Comparison of ENCODE assay signal across 8 mouse cellular contexts in the genomic region with DNA sequence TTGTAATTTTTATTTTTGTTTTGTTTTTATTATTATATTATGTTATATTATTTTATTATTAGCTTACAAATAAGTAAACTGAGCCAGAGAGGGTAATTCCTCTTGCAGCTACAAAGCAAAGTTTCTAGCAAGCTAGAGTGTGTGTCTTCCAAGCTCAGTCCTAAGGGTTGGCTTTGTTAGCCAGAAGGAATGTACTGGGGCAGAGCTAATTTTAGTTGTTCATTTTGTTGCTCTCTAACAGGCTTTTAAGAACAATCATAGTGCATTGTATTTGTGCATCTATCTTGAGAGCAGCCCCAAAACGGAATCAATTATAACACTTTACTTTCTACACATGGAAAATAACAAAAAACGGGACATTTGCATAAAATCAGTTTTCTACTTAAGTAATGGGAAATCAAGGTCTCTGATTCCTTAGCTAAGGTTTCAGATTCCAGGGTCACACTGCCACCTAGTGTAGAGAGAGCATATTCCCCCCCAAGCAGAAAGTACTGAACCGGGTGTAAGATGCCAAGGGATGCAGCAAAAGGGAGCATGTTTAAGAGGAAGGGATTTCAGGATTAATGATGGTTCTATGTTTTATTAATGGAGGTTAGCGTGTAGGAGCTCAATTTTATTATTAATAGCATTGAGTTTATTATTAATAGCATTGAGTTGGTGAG. TPM values are rescaled to one million over a fixed set of nuclear protein-coding genes. Genes with fewer than 3 reads are reported as not detected.
DNase-seq lines count a peak whose midpoint lies in the region; ATAC-seq lines count a peak whose summit lies in the region.

No protein-coding gene starts in this region.

- no peak overlapping the region for H3K27ac ChIP-seq in midbrain, embryonic 13.5 days

- H3K27me3 ChIP-seq in midbrain, embryonic 13.5 days = no peaks in the 10 kb centered on the region

- H3K36me3 ChIP-seq in midbrain, embryonic 13.5 days = no peaks in the 10 kb centered on the region

- peak; percentile 72 for ATAC-seq in common myeloid progenitor, adult 5-6 weeks (replicated peaks; ENCODE audit: low read depth, poor library complexity, severe bottlenecking)
- ATAC-seq in midbrain, embryonic 13.5 days = peak; percentile 75; the same call in 1 of the 2 replicates
- ATAC-seq in megakaryocyte-erythroid progenitor cell, adult 5-6 weeks (replicated peaks; ENCODE audit: low FRiP score, low TSS enrichment, poor library complexity, severe bottlenecking) = no peak

- peak; percentile 6 to 51 for DNase-seq in heart, adult 18-20 months
- DNase-seq in heart, postnatal 25 days (ENCODE audit: low spot score) = no peak
- peak; percentile 55 for DNase-seq in Muller cell, postnatal 12 days (ENCODE audit: inconsistent ontology term)
- DNase-seq in heart, postnatal 4 days = peak; percentile 47
- peak; percentile 35 for DNase-seq in layer of hippocampus, adult 9-11 months

- peaks cover 4% of the 10 kb centered on the region for H3K4me1 ChIP-seq in midbrain, embryonic 13.5 days (replicated peaks)

- H3K4me3 ChIP-seq in midbrain, embryonic 13.5 days (replicated peaks) = no peak overlapping the region

- no peaks in the 10 kb centered on the region for H3K9me3 ChIP-seq in midbrain, embryonic 13.5 days

- no peak overlapping the region for H3K9ac ChIP-seq in midbrain, embryonic 13.5 days (replicated peaks)

- no peak overlapping the region for H3K4me2 ChIP-seq in midbrain, embryonic 13.5 days (replicated peaks)

- 2% methylated on average over 4 of the region's 4 CpGs for WGBS in midbrain, embryonic 13.5 days

- intact Hi-C loops in heart, postnatal 25 days (cut with DNase I) = loop anchor here (1.0 to 10.0 kb wide), 3 partner anchors 344 to 467 kb away; a partner anchor contains a TSS

RNA-seq across cellular contexts. Expression of a gene that starts 6.1 kb away (rescaled TPM):
- under 1 TPM in 1 of 2 experiments, not detected in 1; 0.07 TPM for total RNA-seq in heart, adult 18-20 months (2021)
- total RNA-seq in heart, postnatal 25 days (2021) = under 1 TPM; 0.08 to 0.29 TPM
- total RNA-seq in common myeloid progenitor, adult 5-6 weeks (2017) = not detected in 2 replicates
- total RNA-seq in heart, postnatal 4 days (2021) = under 1 TPM; 0.50 to 0.86 TPM
- polyA plus RNA-seq in midbrain, embryonic 13.5 days (2015; fragmentation: Nextera tagmentation; extraction: Ambion mirVana) = 0.81 and 1.1 TPM in 2 replicates
- not detected in 2 replicates for total RNA-seq in megakaryocyte-erythroid progenitor cell, adult 5-6 weeks (2014; fragmentation: Nextera tagmentation)
- not detected in 2 replicates for total RNA-seq in megakaryocyte-erythroid progenitor cell, adult 5-6 weeks (2017)
